Mouse (Mus musculus) hindbrain, embryonic 10.5 days (tissue): ENCODE data around the gene Rabgap1l. TPM values are rescaled to one million over a fixed set of nuclear protein-coding genes. Genes with fewer than 3 reads are reported as not detected.

ENCODE experiments used
- DNase-seq: peaks from one replicate; pipeline ENCODE4 v3.0.0-alpha.2; 2017; ENCODE audit warnings: low spot score
- H3K27ac ChIP-seq: fragments of 300-500 bp; sonication (generic); 2 replicates; pipeline ENCODE4 v1.5.1; 2016; ENCODE audit warnings: mild to moderate bottlenecking, moderate library complexity
- H3K27me3 ChIP-seq: fragments of 300-500 bp; sonication (generic); 2 replicates; pipeline ENCODE4 v1.6.1; 2016; ENCODE audit warnings: mild to moderate bottlenecking; ENCODE audit not compliant: poor library complexity, insufficient read depth, severe bottlenecking
- H3K36me3 ChIP-seq: fragments of 300-500 bp; sonication (generic); 2 replicates; pipeline ENCODE4 v1.6.1; 2016; ENCODE audit warnings: mild to moderate bottlenecking, moderate library complexity
- H3K4me1 ChIP-seq: fragments of 300-500 bp; sonication (generic); replicated peaks from 2 replicates; pipeline ENCODE4 v1.6.1; 2016; ENCODE audit warnings: mild to moderate bottlenecking
- H3K4me3 ChIP-seq: fragments of 300-500 bp; sonication (generic); 2 replicates; pipeline ENCODE4 v1.5.1; 2016; ENCODE audit warnings: mild to moderate bottlenecking, moderate library complexity
- H3K9me3 ChIP-seq: fragments of 300-500 bp; sonication (generic); 2 replicates; pipeline ENCODE4 v1.6.1; 2016; ENCODE audit warnings: mild to moderate bottlenecking, moderate library complexity
- WGBS: fragments of 180-500 bp; shearing (Covaris S2); methylation state at CpG from one replicate; pipeline ENCODE4 v1.1.7; 2016; 5-methylcytosine and 5-hydroxymethylcytosine counted together
- polyA plus RNA-seq: library from polyadenylated mRNA; unstranded; fragments of >200 nt; fragmentation: Nextera tagmentation; extraction: Ambion mirVana; gene quantifications from 2 replicates; pipeline ENCODE4 v1.2.1, GENCODE M21; 2016

Rabgap1l gene
- polyA plus RNA-seq, 1 experiment from 2014 or later: 9.8 TPM

DNA sequence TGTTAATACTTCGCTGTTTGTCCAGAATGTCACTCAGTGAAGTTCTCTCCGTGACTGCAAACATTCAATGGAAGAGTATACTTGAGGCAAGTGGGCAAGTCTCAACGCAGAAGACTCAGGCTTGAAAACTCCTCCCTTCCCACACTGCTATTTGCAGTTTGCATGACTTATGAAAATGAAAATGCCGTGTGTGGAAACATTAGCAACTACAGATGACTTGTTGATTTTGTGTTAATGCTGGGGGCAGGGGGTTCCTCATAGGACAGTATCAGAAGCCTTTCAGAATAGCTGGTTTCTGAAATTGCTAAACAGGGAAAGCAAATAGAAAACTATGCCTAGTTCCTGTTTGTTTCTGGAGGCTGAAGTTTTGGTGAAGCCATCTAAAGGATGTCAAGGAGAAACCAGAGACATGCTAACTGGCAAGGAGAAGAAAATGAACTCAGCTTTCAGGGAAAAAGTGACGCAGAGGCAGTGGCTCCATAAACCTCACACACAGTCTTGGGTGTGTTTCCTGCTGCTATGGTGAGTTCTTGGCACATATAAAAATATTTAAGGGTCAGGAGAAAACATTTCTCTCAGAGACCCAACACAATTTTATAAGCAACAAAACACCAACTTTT, 541.5 kb downstream of the Rabgap1l start:
- WGBS: 79% methylated on average over 5 of the region's 5 CpGs
- Histone ChIP-seq H3K4me3 (no peak overlapping the region), H3K27ac (no peak overlapping the region), H3K27me3 (no peaks in the 10 kb centered on the region), H3K9me3 (no peaks in the 10 kb centered on the region), H3K4me1 (0 out of 2 replicates have a peak, but pooled peaks cover 2% of the 10 kb centered on the region), H3K36me3 (no peaks in the 10 kb centered on the region)
- DNase-seq: no peak

DNA sequence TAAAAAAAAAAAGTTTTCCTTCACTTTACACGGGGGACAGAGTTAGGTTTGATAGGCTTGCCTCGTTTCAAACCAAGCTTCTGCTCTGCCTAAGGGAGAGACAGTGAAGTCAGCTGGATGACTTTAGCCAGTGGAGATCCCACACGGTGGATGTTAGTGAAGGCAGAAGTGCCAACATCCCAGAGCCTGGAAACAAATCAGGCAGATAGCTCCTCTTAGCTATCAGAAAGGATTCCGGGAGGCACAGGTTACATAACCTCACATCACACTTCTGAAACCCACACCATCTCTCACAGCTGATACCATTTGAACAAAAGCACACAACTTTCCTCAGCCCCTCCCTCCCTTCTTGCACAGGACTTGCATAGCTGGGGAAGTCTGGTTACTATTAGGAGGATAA, 542.2 kb downstream of the Rabgap1l start:
- Histone ChIP-seq H3K9me3 (no peaks in the 10 kb centered on the region), H3K36me3 (no peaks in the 10 kb centered on the region), H3K27ac (no peak overlapping the region), H3K27me3 (no peaks in the 10 kb centered on the region), H3K4me3 (no peak overlapping the region), H3K4me1 (0 out of 2 replicates have a peak, but pooled peaks cover 2% of the 10 kb centered on the region)
- no peak for DNase-seq
- WGBS: 70% methylated on average over 4 of the region's 4 CpGs

DNA sequence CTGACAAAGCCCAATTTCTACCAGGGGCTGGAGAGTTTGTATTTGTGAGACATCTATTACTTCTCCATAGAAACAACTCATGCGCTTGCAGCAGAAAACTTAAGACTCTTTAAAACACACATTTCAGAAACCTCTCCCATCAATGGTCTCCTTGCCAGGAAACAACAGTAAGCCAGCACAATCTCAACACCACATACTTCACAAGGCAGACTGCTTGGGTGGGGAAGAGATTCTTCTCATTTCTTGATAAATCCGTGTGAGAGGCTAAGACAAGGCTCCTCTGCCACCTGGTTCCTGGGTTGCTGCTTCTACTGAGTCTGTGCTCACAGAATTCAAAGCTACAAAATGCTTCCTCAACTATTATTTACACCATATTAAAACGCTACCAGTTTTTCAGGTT, 543.2 kb downstream of the Rabgap1l start:
- Histone ChIP-seq H3K27me3 (no peaks in the 10 kb centered on the region), H3K4me1 (0 out of 2 replicates have a peak, but pooled peaks cover 2% of the 10 kb centered on the region), H3K9me3 (no peaks in the 10 kb centered on the region), H3K4me3 (no peak overlapping the region), H3K27ac (no peak overlapping the region), H3K36me3 (no peaks in the 10 kb centered on the region)
- WGBS: 83% methylated on average over 3 of the region's 3 CpGs
- DNase-seq: no peak

DNA sequence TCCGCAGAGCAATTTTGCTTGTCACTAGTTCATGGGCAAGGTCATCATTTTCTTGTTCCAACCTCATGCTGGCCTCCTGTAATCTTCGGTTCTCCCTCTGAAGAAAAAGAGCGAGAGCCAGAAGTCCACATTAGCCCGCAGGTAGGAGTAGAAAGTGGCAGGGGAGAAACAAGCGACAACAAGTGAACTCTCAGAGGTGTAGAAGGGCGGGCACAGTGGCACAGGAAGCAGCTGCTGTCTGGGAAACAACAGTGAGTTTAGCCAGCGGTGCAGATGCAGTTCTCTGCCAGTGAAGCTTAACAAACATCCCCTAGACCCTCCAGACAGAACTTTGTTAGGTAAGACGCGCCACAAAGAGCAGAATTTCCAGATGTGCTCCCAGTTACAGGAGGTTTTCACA, 545.5 kb downstream of the Rabgap1l start:
- H3K4me3 ChIP-seq: no peak overlapping the region
- DNase-seq: no peak
- H3K36me3 ChIP-seq: no peaks in the 10 kb centered on the region
- WGBS: 84% methylated on average over 9 of the region's 9 CpGs
- H3K4me1 ChIP-seq: 0 out of 2 replicates have a peak, but pooled peaks cover 2% of the 10 kb centered on the region
- no peaks in the 10 kb centered on the region for H3K27me3 ChIP-seq
- H3K27ac ChIP-seq: no peak overlapping the region
- no peaks in the 10 kb centered on the region for H3K9me3 ChIP-seq

DNA sequence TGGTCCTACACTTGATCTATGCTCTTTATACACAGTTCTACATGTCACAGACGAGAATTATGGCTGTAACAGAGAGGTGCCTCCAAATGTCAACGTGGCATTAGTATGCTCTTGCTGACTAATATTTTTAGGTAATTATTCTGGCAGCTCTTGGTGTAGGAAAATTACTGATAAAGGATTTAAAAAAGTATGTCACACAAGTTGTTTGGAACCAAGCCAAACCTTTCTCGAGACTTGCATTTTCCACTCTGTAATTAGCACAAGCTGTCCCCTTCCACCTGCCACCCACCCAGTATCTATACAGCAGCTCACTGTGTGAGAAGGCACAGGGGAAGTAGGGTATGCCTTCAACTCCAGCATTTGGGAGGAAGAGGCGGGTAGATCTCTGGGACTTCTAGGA, 546.2 kb downstream of the Rabgap1l start:
- no peaks in the 10 kb centered on the region for H3K36me3 ChIP-seq
- 86% methylated on average over 4 of the region's 4 CpGs for WGBS
- H3K4me1 ChIP-seq: 0 out of 2 replicates have a peak, but pooled peaks cover 2% of the 10 kb centered on the region
- H3K9me3 ChIP-seq: no peaks in the 10 kb centered on the region
- DNase-seq: no peak
- no peak overlapping the region for H3K27ac ChIP-seq
- no peaks in the 10 kb centered on the region for H3K27me3 ChIP-seq
- H3K4me3 ChIP-seq: no peak overlapping the region

DNA sequence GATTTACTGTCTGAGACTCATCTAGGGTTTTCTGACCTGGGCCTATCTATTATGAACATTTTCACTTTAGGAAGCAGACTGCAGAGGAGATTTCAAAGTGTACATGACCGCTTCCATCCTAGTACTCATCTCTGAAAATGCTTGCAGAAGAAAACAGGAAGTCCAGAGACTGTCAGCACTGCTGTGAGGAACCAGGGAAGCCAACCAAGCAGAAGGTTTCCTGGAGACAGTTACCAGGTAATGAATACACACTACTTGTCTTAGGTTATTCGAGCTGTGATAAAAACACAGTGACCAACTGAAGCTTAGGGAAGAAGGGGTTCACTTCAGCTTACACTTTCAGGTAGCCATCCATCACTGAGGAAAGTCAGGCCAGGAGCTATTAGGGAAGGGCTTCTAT, 547.1 kb downstream of the Rabgap1l start:
- 80% methylated on average over 2 of the region's 2 CpGs for WGBS
- Histone ChIP-seq H3K36me3 (no peaks in the 10 kb centered on the region), H3K27me3 (no peaks in the 10 kb centered on the region), H3K4me1 (0 out of 2 replicates have a peak, but pooled peaks cover 2% of the 10 kb centered on the region), H3K9me3 (no peaks in the 10 kb centered on the region), H3K27ac (no peak overlapping the region), H3K4me3 (no peak overlapping the region)
- DNase-seq: no peak

DNA sequence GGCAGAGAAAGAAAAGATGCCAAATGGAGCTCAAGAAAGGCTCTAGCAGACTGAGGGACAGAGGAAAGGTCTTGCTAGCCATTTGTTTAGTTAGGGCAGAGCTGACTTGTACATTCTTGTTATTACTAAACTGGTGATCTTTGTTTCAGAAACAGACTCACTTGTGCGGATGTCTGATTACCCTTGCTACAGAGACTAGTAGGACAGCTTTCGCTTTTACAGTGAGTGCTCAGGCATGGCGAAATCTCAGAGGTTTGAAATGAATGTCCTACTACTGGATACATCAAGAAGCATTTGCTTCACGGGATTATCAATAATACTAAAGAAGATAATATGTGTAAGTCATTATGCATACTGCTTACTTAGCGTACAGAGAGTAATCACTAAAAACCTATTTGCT, 548.3 kb downstream of the Rabgap1l start:
- no peak for DNase-seq
- Histone ChIP-seq H3K4me3 (no peak overlapping the region), H3K27ac (no peak overlapping the region), H3K9me3 (0 out of 2 replicates have a peak, but pooled peaks cover 3% of the 10 kb centered on the region), H3K27me3 (no peaks in the 10 kb centered on the region), H3K4me1 (no peaks in the 10 kb centered on the region), H3K36me3 (no peaks in the 10 kb centered on the region)
- WGBS: 89% methylated on average over 5 of the region's 5 CpGs

DNA sequence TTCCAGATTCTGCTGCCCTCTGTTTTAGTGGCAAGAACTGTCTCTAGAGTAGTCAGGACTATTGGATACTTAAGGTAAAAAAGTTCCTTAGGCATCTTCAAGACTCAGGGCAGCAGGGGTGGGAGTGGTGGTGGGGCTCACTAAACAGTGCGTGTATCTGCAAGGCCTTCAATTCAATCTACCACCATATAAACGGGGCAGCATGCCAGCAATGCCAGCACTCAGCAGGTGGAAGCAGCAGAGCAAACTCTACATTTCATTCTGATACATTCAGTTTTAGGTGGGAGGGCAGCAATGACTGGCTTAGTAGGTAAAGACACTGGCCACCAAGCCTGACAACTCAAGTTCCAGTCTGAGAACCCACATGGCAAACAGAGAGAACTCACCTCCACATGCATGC, 552.9 kb downstream of the Rabgap1l start:
- no peak for DNase-seq
- Histone ChIP-seq H3K9me3 (0 out of 2 replicates have a peak, but pooled peaks cover 3% of the 10 kb centered on the region), H3K4me3 (no peak overlapping the region), H3K36me3 (no peaks in the 10 kb centered on the region), H3K27ac (no peak overlapping the region), H3K27me3 (no peaks in the 10 kb centered on the region), H3K4me1 (no peaks in the 10 kb centered on the region)
- WGBS: 93% methylated on average over 2 of the region's 2 CpGs

DNA sequence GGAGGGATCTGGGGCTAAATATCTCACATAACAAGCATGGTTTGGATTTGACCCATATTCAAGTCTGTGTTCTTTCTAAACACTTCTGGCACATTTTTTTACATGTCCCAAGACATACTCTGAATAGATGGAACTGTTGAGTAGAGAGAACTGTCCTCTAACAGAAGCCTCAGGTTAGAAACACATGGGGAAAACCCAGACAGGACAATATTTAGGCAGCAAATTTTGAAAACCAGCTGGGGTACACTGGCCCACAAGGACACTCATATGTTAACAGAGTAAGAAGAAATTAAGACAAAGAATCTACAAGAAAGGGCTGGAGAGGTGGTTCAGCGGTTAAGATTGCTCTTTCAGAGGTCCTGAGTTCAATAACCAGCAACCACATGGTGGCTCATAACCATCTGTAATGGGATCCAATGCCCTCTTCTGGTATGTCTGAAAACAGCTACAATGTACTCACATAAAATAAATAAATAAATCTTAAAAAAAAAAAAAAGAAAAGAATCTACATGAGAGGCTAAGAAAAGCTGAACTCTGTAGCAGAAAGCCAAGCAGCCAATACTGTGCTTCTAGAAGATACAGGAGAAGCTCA, 554.1 kb downstream of the Rabgap1l start:
- no peak overlapping the region for H3K27ac ChIP-seq
- H3K4me3 ChIP-seq: no peak overlapping the region
- H3K9me3 ChIP-seq: 0 out of 2 replicates have a peak, but pooled peaks cover 3% of the 10 kb centered on the region
- WGBS: 89% methylated on average over 1 of the region's 1 CpGs
- H3K27me3 ChIP-seq: no peaks in the 10 kb centered on the region
- H3K4me1 ChIP-seq: no peaks in the 10 kb centered on the region
- H3K36me3 ChIP-seq: no peaks in the 10 kb centered on the region
- DNase-seq: no peak

DNA sequence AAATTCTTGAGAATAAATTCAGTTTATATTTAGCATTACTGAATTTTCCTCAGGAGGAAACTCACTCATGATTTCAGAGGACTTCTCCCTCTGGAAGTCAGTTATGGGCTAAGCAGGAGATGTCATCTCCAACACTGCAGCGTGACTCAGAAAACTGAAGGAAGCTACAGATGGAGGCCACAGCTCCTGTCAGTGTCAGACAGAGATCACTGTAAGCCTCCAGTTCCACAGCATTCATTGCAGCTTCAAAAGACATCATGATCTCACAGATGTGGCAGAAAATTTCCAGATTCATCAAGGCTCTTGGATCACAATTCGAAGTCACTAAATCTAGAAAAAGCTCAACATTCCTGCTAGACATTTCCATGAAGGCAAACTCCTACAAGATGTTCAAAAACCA, 555.0 kb downstream of the Rabgap1l start:
- 97% methylated on average over 2 of the region's 2 CpGs for WGBS
- no peak for DNase-seq
- Histone ChIP-seq H3K36me3 (no peaks in the 10 kb centered on the region), H3K27me3 (no peaks in the 10 kb centered on the region), H3K4me3 (no peak overlapping the region), H3K9me3 (0 out of 2 replicates have a peak, but pooled peaks cover 3% of the 10 kb centered on the region), H3K27ac (no peak overlapping the region), H3K4me1 (no peaks in the 10 kb centered on the region)

DNA sequence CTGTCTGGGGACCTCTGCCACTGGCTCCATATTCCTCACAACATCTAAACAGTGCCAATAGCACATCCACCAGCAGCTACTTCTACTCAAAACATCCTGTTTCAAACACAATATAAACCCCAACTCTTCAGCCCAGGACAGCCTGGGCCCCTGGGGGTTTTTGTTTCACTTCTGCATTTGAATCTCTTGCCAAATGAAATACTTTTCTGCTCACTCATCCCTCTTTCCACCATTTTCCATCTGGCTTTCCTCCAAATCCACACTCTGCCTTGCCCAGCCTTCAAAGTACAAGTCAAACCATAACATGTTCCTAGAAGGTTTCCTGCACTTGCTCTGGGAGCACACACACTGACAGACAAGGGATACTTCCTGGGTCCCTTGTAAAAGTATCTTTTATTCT, 559.1 kb downstream of the Rabgap1l start:
- DNase-seq: no peak
- Histone ChIP-seq H3K4me3 (no peak overlapping the region), H3K27me3 (no peaks in the 10 kb centered on the region), H3K9me3 (no peaks in the 10 kb centered on the region), H3K27ac (no peak overlapping the region), H3K36me3 (no peaks in the 10 kb centered on the region), H3K4me1 (no peaks in the 10 kb centered on the region)

DNA sequence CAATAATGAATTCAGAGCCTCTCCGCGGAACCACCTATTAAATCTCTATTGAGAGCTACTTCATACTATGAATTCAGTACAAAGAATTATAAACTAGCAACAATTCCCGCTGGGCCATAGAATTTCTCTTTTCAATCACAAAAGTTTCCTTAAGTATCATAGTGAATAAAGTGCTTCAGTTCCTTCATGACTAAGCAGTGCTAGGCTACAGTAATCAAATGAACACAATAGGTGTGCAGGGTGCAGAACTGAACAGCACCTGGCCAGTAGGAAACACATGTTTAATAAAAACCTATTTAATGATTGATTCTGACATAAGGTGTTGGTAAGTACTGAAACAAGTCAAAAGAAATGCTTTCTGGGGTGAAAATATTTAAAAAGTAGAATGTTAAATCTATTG, 560.9 kb downstream of the Rabgap1l start:
- Histone ChIP-seq H3K36me3 (no peaks in the 10 kb centered on the region), H3K27ac (no peak overlapping the region), H3K4me3 (no peak overlapping the region), H3K9me3 (no peaks in the 10 kb centered on the region), H3K27me3 (no peaks in the 10 kb centered on the region), H3K4me1 (no peaks in the 10 kb centered on the region)
- WGBS: 86% methylated on average over 3 of the region's 3 CpGs
- DNase-seq: no peak

DNA sequence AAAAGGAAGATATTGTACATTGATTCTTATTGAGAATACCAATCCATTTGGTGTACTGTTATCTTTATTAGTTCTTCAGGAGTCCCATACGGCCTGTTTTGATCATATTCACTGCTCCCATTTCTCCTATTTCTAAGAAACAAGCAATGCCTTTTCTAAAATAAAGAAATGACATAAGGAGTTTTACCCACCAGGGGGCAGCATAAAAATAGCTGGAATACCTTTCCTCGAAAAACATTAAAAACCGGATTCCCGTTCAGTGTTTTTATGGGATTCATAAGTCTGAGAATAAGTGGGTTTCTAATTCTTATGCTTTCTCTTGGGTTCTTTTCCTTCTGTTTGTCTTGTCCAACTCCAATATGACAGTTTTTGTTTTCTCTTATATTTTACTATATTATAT, 562.0 kb downstream of the Rabgap1l start:
- Histone ChIP-seq H3K27me3 (no peaks in the 10 kb centered on the region), H3K4me3 (no peak overlapping the region), H3K27ac (no peak overlapping the region), H3K9me3 (no peaks in the 10 kb centered on the region), H3K36me3 (no peaks in the 10 kb centered on the region), H3K4me1 (no peaks in the 10 kb centered on the region)
- WGBS: 72% methylated on average over 4 of the region's 4 CpGs
- DNase-seq: no peak
